ENCODE assay signal across 8 mouse cellular contexts in genomic region chr17:35185639-35186611, GRCm38 (mm10). TPM values are rescaled to one million over a fixed set of nuclear protein-coding genes. Genes with fewer than 3 reads are reported as not detected.
DNase-seq lines count a peak whose midpoint lies in the region; ATAC-seq and TF ChIP-seq lines count a peak whose summit lies in the region.

No protein-coding gene starts in this region.

- peak overlapping the region; percentile 93 for H3K27ac ChIP-seq in MEL (ENCODE audit: control insufficient read depth, low read depth, low read length)
- H3K27ac ChIP-seq in embryonic facial prominence, embryonic 12.5 days = peak overlapping the region; percentile 77
- H3K27ac ChIP-seq in heart, embryonic 16.5 days (ENCODE audit: low read length) = peak overlapping the region; percentile 11
- H3K27ac ChIP-seq in macrophage = peak overlapping the region; percentile 96

- peak; percentile 91 for DNase-seq in 3T3-L1 (ENCODE audit: low read depth, low spot score)
- peak; percentile 95 for DNase-seq in MEL (ENCODE audit: low read depth, low spot score)
- peak; percentile 88 for DNase-seq in kidney, postnatal 10 days
- peak; percentile 82 to 91 for DNase-seq in spleen, postnatal 36 days (ENCODE audit: low spot score in 2 of 2)
- DNase-seq in layer of hippocampus, adult 9-10 months (ENCODE audit: low spot score) = no peak

- peak overlapping the region; percentile 79 for H3K9ac ChIP-seq in MEL (ENCODE audit: control insufficient read depth, low read depth, low read length, poor library complexity, severe bottlenecking)
- H3K9ac ChIP-seq in embryonic facial prominence, embryonic 12.5 days = peak overlapping the region; percentile 38; the same call in 1 of the 2 replicates
- H3K9ac ChIP-seq in heart, embryonic 16.5 days (ENCODE audit: low read length) = peak overlapping the region; percentile 63

- TF ChIP-seq POLR2A in MEL (IDR thresholded peaks at IDR 0.05; ENCODE audit: control insufficient read depth in 1 of 2, insufficient read depth in 1 of 2, low read depth in 1 of 2, low read length in 2 of 2, poor library complexity in 1 of 2) = peak in 1 of 2 experiments; percentile 65; a peak in 1 of 4 replicates

- TF ChIP-seq RAD21 in MEL (IDR thresholded peaks at IDR 0.05; ENCODE audit: low read depth, low read length) = no peak

- H3K4me3 ChIP-seq in MEL (ENCODE audit: control insufficient read depth in 1 of 2, insufficient read depth in 1 of 2, low read depth in 2 of 2, low read length in 2 of 2) (peak overlapping the region; percentile 79 to 86), macrophage (ENCODE audit: inconsistent target) (peak overlapping the region; percentile 61)
- peak overlapping the region; percentile 37 for H3K4me3 ChIP-seq in embryonic facial prominence, embryonic 12.5 days
- peak overlapping the region; percentile 57 for H3K4me3 ChIP-seq in heart, embryonic 16.5 days (ENCODE audit: low read length)

- no peaks in the 10 kb centered on the region for H3K9me3 ChIP-seq in MEL (replicated peaks; ENCODE audit: insufficient read depth, low read length)
- no peaks in the 10 kb centered on the region for H3K9me3 ChIP-seq in embryonic facial prominence, embryonic 12.5 days
- H3K9me3 ChIP-seq in heart, embryonic 16.5 days (replicated peaks; ENCODE audit: control insufficient read depth, low read length) = no peaks in the 10 kb centered on the region

- 3% methylated on average over 17 of the region's 18 CpGs for WGBS in embryonic facial prominence, embryonic 12.5 days
- 2% methylated on average over 18 of the region's 18 CpGs for WGBS in heart, embryonic 16.5 days
- WGBS in macrophage (ENCODE audit: missing documents) = 3% methylated on average over 14 of the region's 18 CpGs

- H3K36me3 ChIP-seq in MEL (ENCODE audit: control insufficient read depth in 1 of 2, insufficient read depth in 2 of 2, low read length in 2 of 2) = peaks cover 0 to 33% of the 10 kb centered on the region in 2 experiments; a peak in 2 of 4 replicates
- no peaks in the 10 kb centered on the region for H3K36me3 ChIP-seq in embryonic facial prominence, embryonic 12.5 days
- H3K36me3 ChIP-seq in heart, embryonic 16.5 days (ENCODE audit: control insufficient read depth, insufficient read depth) = no peaks in the 10 kb centered on the region
- H3K36me3 ChIP-seq in macrophage (ENCODE audit: inconsistent target) = peaks cover 12% of the 10 kb centered on the region; the same call in 1 of the 2 replicates

- TF ChIP-seq EP300 in MEL (IDR thresholded peaks at IDR 0.05; ENCODE audit: low read depth in 1 of 2, low read length in 2 of 2) = peak in 1 of 2 experiments; percentile 38; a peak in 3 of 4 replicates

- H3K79me2 ChIP-seq in MEL (ENCODE audit: control insufficient read depth, insufficient read depth, low read length, poor library complexity) (no peaks in the 10 kb centered on the region), macrophage (ENCODE audit: inconsistent target) (peaks cover 30% of the 10 kb centered on the region)

- H3K4me1 ChIP-seq in MEL (ENCODE audit: control insufficient read depth in 1 of 2, insufficient read depth in 2 of 2, low read length in 2 of 2) = peaks cover 15 to 43% of the 10 kb centered on the region in 2 experiments
- H3K4me1 ChIP-seq in embryonic facial prominence, embryonic 12.5 days = peaks cover 7% of the 10 kb centered on the region
- H3K4me1 ChIP-seq in heart, embryonic 16.5 days (ENCODE audit: control insufficient read depth, insufficient read depth, low read length) = no peaks in the 10 kb centered on the region

- H3K27me3 ChIP-seq in MEL (ENCODE audit: control insufficient read depth in 1 of 2, insufficient read depth in 2 of 2, low read length in 2 of 2) = no peaks in the 10 kb centered on the region
- H3K27me3 ChIP-seq in embryonic facial prominence, embryonic 12.5 days = no peaks in the 10 kb centered on the region
- H3K27me3 ChIP-seq in heart, embryonic 16.5 days (ENCODE audit: control insufficient read depth, insufficient read depth, low read length) = no peaks in the 10 kb centered on the region

- TF ChIP-seq CTCF in MEL (IDR thresholded peaks at IDR 0.05 in 2 of 3, conservative IDR thresholded peaks at IDR 0.05 in 1 of 3; ENCODE audit: control insufficient read depth in 1 of 3, insufficient read depth in 1 of 3, low read depth in 2 of 3, low read length in 3 of 3, poor library complexity in 1 of 3, severe bottlenecking in 1 of 3) = no peak

- peak overlapping the region; percentile 55 for H3K4me2 ChIP-seq in embryonic facial prominence, embryonic 12.5 days (replicated peaks)
- H3K4me2 ChIP-seq in heart, embryonic 16.5 days (ENCODE audit: low read depth, low read length) = peak overlapping the region; percentile 65

- 0 out of 2 replicates have a peak, but pooled peaks have one; percentile 29 for ATAC-seq in embryonic facial prominence, embryonic 12.5 days (ENCODE audit: insufficient number of reproducible peaks, insufficient read depth, low FRiP score, low TSS enrichment)
- peak; percentile 49; the same call in 1 of the 2 replicates for ATAC-seq in heart, embryonic 16.5 days (replicated peaks; ENCODE audit: extremely low read depth, insufficient read depth, low FRiP score)

RNA-seq across cellular contexts. Expression of gene Lst1, which starts 2.3 kb away (rescaled TPM):
- 15.2 and 16.9 TPM in 2 replicates for total RNA-seq in MEL (2012; rRNA removed)
- polyA plus RNA-seq in MEL (2012; ENCODE audit: insufficient read depth in 1 of 2, insufficient read length in 2 of 2, low read depth in 1 of 2, low replicate concordance in 2 of 2, missing spikeins in 1 of 2) (10 to 100 TPM in 1 of 2 experiments, not detected in 1; 29.0 TPM), macrophage (2018) (322 to 615 TPM (median 449 TPM) in 3 replicates)
- polyA plus RNA-seq in embryonic facial prominence, embryonic 12.5 days (2016; fragmentation: Nextera tagmentation; extraction: Ambion mirVana) = 5.9 and 7.7 TPM in 2 replicates
- 7.9 and 8.2 TPM in 2 replicates for polyA plus RNA-seq in heart, embryonic 16.5 days (2015; fragmentation: Nextera tagmentation; extraction: Ambion mirVana)
- 100 to 1,000 TPM in 3 of 26 experiments, 10 to 100 TPM in 17, 1 to 10 TPM in 6; 7.2 to 129 (median 31.9) TPM for total RNA-seq in macrophage (2018; cell fraction: chromatin; rRNA removed)
- 1,000 to 10,000 TPM in 13 of 26 experiments, 100 to 1,000 TPM in 13; 409 to 1,694 (median 933) TPM for total RNA-seq in macrophage (2018; cell fraction: cytosol; rRNA removed)
- total RNA-seq in macrophage (2018; cell fraction: nucleus; rRNA removed) = 100 to 1,000 TPM in 15 of 26 experiments, 10 to 100 TPM in 11; 34.2 to 556 (median 207) TPM

RNA-seq across cellular contexts. Expression of gene Ltb, which starts 8.3 kb away (rescaled TPM):
- 0.75 and 1.1 TPM in 2 replicates for total RNA-seq in MEL (2012; rRNA removed)
- polyA plus RNA-seq in MEL (2012; ENCODE audit: insufficient read depth in 1 of 2, insufficient read length in 2 of 2, low read depth in 1 of 2, low replicate concordance in 2 of 2, missing spikeins in 1 of 2) = 1 to 10 TPM in 1 of 2 experiments, not detected in 1; 1.5 TPM
- polyA plus RNA-seq in embryonic facial prominence, embryonic 12.5 days (2016; fragmentation: Nextera tagmentation; extraction: Ambion mirVana) = 0.95 and 0.98 TPM in 2 replicates
- polyA plus RNA-seq in heart, embryonic 16.5 days (2015; fragmentation: Nextera tagmentation; extraction: Ambion mirVana) = 3.5 and 6.4 TPM in 2 replicates
- total RNA-seq in macrophage (2018; cell fraction: chromatin; rRNA removed) = 1 to 10 TPM in 14 of 26 experiments, under 1 TPM in 6, not detected in 6; 0.62 to 2.6 (median 1.3) TPM
- total RNA-seq in macrophage (2018; cell fraction: cytosol; rRNA removed) = 1 to 10 TPM in 10 of 26 experiments, under 1 TPM in 16; 0.23 to 2.1 (median 0.84) TPM
- total RNA-seq in macrophage (2018; cell fraction: nucleus; rRNA removed) = 1 to 10 TPM in 16 of 26 experiments, under 1 TPM in 8, not detected in 2; 0.70 to 3.0 (median 1.2) TPM
- polyA plus RNA-seq in macrophage (2018) = 0.33 to 0.50 TPM (median 0.48 TPM) in 3 replicates

RNA-seq across cellular contexts. Expression of gene Aif1, which starts 10.1 kb away (rescaled TPM):
- 0.29 and 0.42 TPM in 2 replicates for total RNA-seq in MEL (2012; rRNA removed)
- polyA plus RNA-seq in MEL (2012; ENCODE audit: insufficient read depth in 1 of 2, insufficient read length in 2 of 2, low read depth in 1 of 2, low replicate concordance in 2 of 2, missing spikeins in 1 of 2) (under 1 TPM in 1 of 2 experiments, not detected in 1; 0.45 TPM), macrophage (2018) (231 to 253 TPM (median 243 TPM) in 3 replicates)
- polyA plus RNA-seq in embryonic facial prominence, embryonic 12.5 days (2016; fragmentation: Nextera tagmentation; extraction: Ambion mirVana) = 7.0 and 7.3 TPM in 2 replicates
- 6.0 and 10.9 TPM in 2 replicates for polyA plus RNA-seq in heart, embryonic 16.5 days (2015; fragmentation: Nextera tagmentation; extraction: Ambion mirVana)
- 100 to 1,000 TPM in 11 of 26 experiments, 10 to 100 TPM in 15; 11.5 to 316 (median 77.8) TPM for total RNA-seq in macrophage (2018; cell fraction: chromatin; rRNA removed)
- 1,000 to 10,000 TPM in 13 of 26 experiments, 100 to 1,000 TPM in 13; 164 to 1,883 (median 706) TPM for total RNA-seq in macrophage (2018; cell fraction: cytosol; rRNA removed)
- 100 to 1,000 TPM in 14 of 26 experiments, 10 to 100 TPM in 12; 31.3 to 783 (median 198) TPM for total RNA-seq in macrophage (2018; cell fraction: nucleus; rRNA removed)

RNA-seq across cellular contexts. Expression of gene Tnf, which starts 15.9 kb away (rescaled TPM):
- total RNA-seq in MEL (2012; rRNA removed) = 0.95 and 1.2 TPM in 2 replicates
- polyA plus RNA-seq in MEL (2012; ENCODE audit: insufficient read depth in 1 of 2, insufficient read length in 2 of 2, low read depth in 1 of 2, low replicate concordance in 2 of 2, missing spikeins in 1 of 2) (1 to 10 TPM in 1 of 2 experiments, not detected in 1; 2.0 TPM), macrophage (2018) (20.0 to 57.4 TPM (median 38.0 TPM) in 3 replicates)
- polyA plus RNA-seq in embryonic facial prominence, embryonic 12.5 days (2016; fragmentation: Nextera tagmentation; extraction: Ambion mirVana) = 0.15 and 0.25 TPM in 2 replicates
- polyA plus RNA-seq in heart, embryonic 16.5 days (2015; fragmentation: Nextera tagmentation; extraction: Ambion mirVana) = 0.20 and 0.33 TPM in 2 replicates
- 1,000 to 10,000 TPM in 15 of 26 experiments, 100 to 1,000 TPM in 9, 10 to 100 TPM in 2; 27.3 to 2,224 (median 1,287) TPM for total RNA-seq in macrophage (2018; cell fraction: chromatin; rRNA removed)
- total RNA-seq in macrophage (2018; cell fraction: cytosol; rRNA removed) = 1,000 to 10,000 TPM in 16 of 26 experiments, 100 to 1,000 TPM in 8, 10 to 100 TPM in 2; 22.6 to 7,596 (median 1,327) TPM
- 1,000 to 10,000 TPM in 20 of 26 experiments, 100 to 1,000 TPM in 5, 10 to 100 TPM in 1; 37.9 to 6,771 (median 3,087) TPM for total RNA-seq in macrophage (2018; cell fraction: nucleus; rRNA removed)

RNA-seq across cellular contexts. Expression of gene Lta, which starts 19.2 kb away (rescaled TPM):
- not detected in 2 replicates for total RNA-seq in MEL (2012; rRNA removed)
- polyA plus RNA-seq in MEL (2012; ENCODE audit: insufficient read depth in 1 of 2, insufficient read length in 2 of 2, low read depth in 1 of 2, low replicate concordance in 2 of 2, missing spikeins in 1 of 2) (under 1 TPM in 1 of 2 experiments, not detected in 1; 0.24 TPM), macrophage (2018) (not detected in 3 replicates)
- 0.22 and 0.27 TPM in 2 replicates for polyA plus RNA-seq in embryonic facial prominence, embryonic 12.5 days (2016; fragmentation: Nextera tagmentation; extraction: Ambion mirVana)
- polyA plus RNA-seq in heart, embryonic 16.5 days (2015; fragmentation: Nextera tagmentation; extraction: Ambion mirVana) = 0.27 and 0.79 TPM in 2 replicates
- total RNA-seq in macrophage (2018; cell fraction: chromatin; rRNA removed) = 1 to 10 TPM in 3 of 26 experiments, under 1 TPM in 4, not detected in 19; 0.69 to 1.6 (median 0.75) TPM
- total RNA-seq in macrophage (2018; cell fraction: cytosol; rRNA removed) = under 1 TPM in 14 of 26 experiments, not detected in 12; 0.10 to 0.65 (median 0.20) TPM
- total RNA-seq in macrophage (2018; cell fraction: nucleus; rRNA removed) = 1 to 10 TPM in 7 of 26 experiments, under 1 TPM in 12, not detected in 7; 0.39 to 2.6 (median 0.79) TPM

Comparison
In these comparisons a context has a peak if more than half of its experiments do, and no peak if none do; other contexts are left out.
1. H3K27ac ChIP-seq: peak in every context shown above with its lines; median percentile 96 in macrophage; 93 in MEL; 77 in embryonic facial prominence, embryonic 12.5 days; 11 in heart, embryonic 16.5 days.
2. RNA of gene Lst1, which starts 2.3 kb away (polyA plus RNA-seq): 322 to 615 TPM in macrophage; 29.0 TPM in MEL, 7.9 to 8.2 TPM in heart, embryonic 16.5 days and 5.9 to 7.7 TPM in embryonic facial prominence, embryonic 12.5 days; every median in the first group is over 10 times any median in the second.
3. RNA of gene Aif1, which starts 10.1 kb away (polyA plus RNA-seq): 231 to 253 TPM in macrophage; 6.0 to 10.9 TPM in heart, embryonic 16.5 days, 7.0 to 7.3 TPM in embryonic facial prominence, embryonic 12.5 days and 0.45 TPM in MEL; every median in the first group is over 10 times any median in the second.
4. Peak in every context shown above with its lines, with median percentiles within 50 percentile points of each other: H3K4me3 ChIP-seq and H3K9ac ChIP-seq.